Mouse (Mus musculus): ENCODE data around the gene D17Wsu92e.

D17Wsu92e gene

DNA sequence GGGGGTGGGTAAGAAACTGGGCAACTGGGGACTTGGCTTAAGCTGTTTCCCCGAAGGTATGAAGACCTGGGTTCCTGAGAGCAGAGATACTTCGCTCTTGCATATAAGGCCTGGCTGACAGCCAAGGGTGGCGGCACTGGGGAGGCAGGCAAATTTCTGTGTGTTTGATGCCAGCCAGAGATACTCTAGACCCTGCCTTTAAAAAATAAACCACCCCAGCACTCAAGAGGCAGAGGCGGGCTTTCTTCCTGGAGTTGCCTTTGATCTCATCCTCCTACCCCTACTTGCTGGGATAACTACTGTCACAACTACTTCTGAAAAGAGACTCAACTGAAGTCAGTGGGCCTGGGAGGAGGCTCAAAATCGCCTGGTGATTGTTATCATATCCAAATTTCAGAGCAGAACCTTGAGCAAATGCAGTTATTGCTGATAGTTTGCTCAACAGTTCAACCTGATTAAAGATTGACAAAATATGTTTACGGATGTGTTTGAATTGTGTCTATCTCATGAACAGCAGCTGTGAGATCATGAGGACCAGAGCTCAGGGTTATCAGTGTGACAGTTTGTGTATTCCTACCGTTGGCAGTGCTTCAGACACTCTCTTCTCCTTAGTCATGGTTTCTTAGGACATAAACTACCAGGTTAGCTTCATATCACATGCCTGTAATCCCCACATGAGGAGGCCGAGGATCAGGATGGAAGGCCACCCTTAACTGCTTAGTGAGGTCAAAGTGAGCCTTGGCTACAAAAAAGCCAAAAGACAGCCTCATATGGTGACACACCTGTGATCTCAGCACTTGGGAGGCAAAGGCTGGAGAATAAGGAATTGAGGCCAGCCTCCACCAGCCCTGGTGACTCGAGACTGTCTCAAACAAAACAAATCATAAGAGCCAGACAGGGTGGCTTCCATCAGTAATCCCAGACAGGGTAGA lies 1.2 kb upstream of the D17Wsu92e start:
- DNase-seq (ENCODE audit: low read depth, low spot score) = peak; percentile 43

- peak; percentile 40 for DNase-seq (ENCODE audit: low read depth, low spot score)
Observed at GRCm38 (mm10) chr17:27819971-27820567, 379 bp downstream of the D17Wsu92e start.

DNA sequence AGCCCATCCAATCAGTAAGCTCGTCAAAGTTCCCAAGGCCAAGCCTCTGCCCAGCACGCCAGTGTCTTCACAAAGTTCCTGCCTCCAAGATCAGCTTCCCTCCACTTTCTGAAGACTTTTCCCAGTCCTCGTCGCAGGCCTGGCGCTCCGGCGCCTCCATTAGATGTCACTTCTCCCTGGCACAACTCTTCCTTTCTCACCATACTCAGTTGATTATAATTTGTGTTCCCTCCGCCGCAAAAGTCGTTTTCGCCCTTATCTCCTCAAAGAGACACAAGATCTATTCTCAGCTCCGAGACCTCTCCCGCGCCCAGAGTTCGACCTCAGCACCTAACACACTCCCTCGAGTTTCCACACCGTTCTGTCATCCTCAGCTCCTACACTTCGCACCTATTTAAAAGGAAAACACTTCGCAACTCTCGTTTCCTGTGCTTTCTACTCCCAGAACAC lies 902 bp downstream of the D17Wsu92e start:
- DNase-seq (ENCODE audit: low read depth, low spot score) = peak; percentile 49

GRCm38 (mm10) chr17:27819011-27819410 lies 1.4 kb downstream of the D17Wsu92e start:
- no peak for DNase-seq (ENCODE audit: low read depth, low spot score)

- no peak for DNase-seq (ENCODE audit: low read depth, low spot score)
Observed at GRCm38 (mm10) chr17:27814606-27815005, 5.8 kb downstream of the D17Wsu92e start.

DNA sequence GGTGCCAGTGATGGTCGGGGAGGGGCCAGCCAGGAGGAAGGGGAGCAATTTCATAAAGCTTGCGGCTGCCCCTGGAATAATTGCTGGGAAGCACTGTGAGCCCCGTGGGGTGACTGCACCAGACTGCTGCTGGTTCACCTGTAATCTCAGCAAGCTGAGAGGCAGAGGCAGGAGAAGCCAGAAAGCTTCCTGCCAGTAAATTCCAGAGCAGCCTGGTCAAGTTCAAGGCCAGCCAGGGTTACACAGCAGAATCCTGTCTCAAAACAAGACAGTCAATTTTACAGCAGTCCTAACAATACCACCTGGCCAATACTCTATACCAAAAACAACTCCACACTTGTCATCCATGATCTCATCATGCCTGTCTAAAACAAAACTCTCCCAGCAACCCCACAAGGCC lies 8.5 kb downstream of the D17Wsu92e start:
- no peak for DNase-seq (ENCODE audit: low read depth, low spot score)

DNA sequence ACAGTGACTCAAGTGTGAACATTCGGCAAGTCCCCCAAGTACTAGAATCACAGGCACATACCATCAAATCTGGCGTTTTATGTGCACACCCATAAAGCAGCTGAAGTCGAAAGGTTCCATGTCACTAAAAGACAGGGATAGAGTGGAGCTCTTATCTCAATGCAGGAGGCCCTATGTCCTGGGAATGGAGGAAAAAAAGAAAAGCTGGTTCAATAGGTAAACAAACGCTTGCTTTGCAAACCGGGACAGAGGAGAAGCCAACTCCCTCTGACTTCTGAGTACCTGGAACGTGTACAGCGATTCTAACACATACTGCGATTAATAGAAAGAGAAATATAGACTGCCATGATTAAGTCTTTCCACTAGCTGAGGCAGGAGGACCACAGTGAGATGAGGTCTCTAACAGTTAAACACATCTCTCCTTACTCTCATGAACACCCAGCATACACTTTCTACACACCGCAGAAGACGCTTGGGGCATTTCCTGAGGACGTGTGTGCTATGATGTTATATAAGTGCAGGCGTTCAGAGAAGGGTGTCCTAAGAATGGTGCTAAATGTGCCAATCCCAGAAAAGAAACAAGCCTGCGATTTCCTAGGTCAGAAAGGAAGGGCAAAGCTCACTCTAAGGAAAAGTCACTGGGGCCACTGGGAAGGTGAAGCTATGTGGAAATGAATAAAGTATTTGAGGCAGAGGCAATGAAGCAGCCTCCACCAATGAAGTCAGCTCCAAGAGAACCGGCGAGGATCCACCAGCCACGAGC lies 9.7 kb downstream of the D17Wsu92e start:
- no peak for DNase-seq (ENCODE audit: low read depth, low spot score)

- DNase-seq (ENCODE audit: low read depth, low spot score) = no peak
Observed at GRCm38 (mm10) chr17:27807542-27808078, 12.8 kb downstream of the D17Wsu92e start.

- no peak for DNase-seq (ENCODE audit: low read depth, low spot score)
Observed at GRCm38 (mm10) chr17:27804803-27805770, 15.4 kb downstream of the D17Wsu92e start.

DNA sequence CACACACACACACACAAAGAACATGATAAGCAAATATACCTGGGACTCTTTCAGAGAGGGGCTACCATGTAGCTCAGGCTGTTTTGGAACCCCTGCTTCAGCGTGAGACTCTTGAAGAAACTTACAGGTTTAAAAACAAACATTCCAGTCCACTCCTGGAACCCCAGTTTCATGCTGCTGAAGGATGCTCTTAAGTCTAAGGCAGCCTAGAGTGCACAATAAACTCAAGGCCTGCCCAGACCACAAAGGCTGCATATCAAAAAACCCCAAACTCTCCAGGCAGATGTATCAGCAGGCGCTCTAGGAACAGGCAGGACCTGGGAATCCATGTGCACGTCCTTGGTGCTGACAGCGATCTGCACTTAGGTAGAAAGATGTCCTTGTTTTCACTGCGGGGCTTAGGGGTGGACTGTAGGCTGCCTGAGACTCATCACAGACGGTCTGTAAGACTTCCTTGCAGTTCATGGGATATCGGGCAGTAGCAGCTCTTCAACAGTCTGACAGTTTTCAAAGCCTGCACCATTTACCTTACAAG lies 16.2 kb downstream of the D17Wsu92e start:
- no peak for DNase-seq (ENCODE audit: low read depth, low spot score)

- no peak for DNase-seq (ENCODE audit: low read depth, low spot score)
Observed at GRCm38 (mm10) chr17:27803752-27804151, 16.7 kb downstream of the D17Wsu92e start.

- DNase-seq (ENCODE audit: low read depth, low spot score) = no peak
Observed at GRCm38 (mm10) chr17:27800710-27801648, 19.5 kb downstream of the D17Wsu92e start.

GRCm38 (mm10) chr17:27799771-27800584 lies 20.5 kb downstream of the D17Wsu92e start:
- DNase-seq (ENCODE audit: low read depth, low spot score) = no peak

DNA sequence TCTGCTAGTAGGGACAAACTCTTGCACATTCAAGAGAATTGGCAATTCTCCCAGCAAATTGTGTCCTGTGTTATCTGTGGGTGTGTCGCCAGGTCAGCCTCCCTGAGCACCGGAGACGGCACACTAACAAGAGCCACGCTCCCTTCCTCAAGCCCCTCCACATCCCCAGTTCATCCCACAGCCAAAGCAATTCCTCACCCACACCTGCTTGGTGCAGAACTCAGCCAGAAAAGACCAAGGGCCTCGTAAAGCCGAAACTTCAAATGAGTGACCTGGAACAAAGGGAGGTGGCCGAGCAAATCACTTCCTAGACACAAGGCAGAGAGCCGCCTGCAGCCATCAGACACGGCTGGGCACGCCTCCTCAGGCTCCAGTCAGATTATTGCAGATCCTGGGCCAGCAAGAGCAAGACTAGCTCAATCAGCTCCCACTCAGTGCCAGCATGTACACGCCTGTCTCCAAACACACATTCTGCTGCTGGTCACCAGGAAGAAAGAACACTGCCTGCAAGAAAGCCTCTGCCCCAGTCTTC lies 23.0 kb downstream of the D17Wsu92e start:
- no peak for DNase-seq (ENCODE audit: low read depth, low spot score)

GRCm38 (mm10) chr17:27796780-27797179 lies 23.7 kb downstream of the D17Wsu92e start:
- no peak for DNase-seq (ENCODE audit: low read depth, low spot score)

DNA sequence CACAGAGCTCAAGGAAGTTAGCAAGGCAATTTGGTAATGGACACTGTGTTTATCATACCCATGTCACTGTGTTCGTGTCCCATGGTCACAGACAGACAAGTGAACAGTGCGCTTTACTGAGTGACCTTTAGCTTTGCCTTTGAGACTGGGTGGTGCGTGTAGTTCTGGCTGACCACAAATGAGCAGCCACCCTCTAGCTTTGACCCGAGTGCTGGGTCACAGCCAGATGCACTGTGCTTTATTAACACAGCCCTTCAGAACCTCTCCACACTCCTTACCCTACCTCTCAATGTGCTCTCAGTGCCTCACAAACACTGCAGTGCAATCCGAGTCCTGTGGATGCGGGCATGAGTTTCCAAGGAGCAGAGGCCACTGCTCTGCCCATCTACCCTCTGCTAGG lies 27.3 kb downstream of the D17Wsu92e start:
- DNase-seq (ENCODE audit: low read depth, low spot score) = no peak

DNA sequence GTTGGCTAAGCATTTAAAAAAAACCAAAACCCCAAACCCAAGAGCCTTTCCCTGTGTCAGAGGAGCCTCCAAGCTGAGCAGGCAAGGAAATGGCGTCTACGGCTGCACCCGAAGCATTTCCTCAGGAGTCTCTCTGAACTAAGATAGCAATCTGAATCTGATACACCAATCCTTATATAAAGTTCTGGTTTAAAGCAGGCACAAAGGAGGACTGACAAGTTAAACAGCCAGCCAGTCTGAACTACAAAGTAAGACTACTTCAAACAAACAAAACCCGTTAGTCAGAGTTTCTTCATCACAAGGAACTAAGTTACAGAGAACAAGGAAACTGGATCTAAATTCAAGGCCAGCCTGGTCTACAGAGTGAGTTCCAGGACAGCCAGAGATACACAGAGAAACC lies 27.9 kb downstream of the D17Wsu92e start:
- DNase-seq (ENCODE audit: low read depth, low spot score) = no peak

DNA sequence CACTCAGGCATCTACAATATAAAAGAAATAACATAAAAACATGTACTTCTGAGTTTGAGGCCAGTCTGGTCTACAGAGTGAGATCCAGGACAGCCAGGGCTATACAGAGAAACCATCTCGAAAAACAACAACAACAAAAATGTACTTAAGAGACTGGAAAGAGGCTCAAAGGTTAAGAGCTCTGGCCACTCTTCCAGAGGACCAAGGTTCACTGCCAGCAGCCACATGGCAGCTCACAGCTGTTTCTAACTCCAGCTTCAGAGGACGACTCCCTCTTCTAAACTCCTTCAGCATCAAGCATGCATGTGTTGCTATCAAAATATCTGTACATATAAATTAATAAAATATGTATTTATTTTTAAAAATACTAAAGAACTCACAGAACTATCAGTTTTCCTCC lies 28.9 kb downstream of the D17Wsu92e start:
- no peak for DNase-seq (ENCODE audit: low read depth, low spot score)
